In genomic region chr17:56279481-56280155, GRCm38 (mm10) we compare ENCODE assay signal across 14 mouse cellular contexts. TPM values are rescaled to one million over a fixed set of nuclear protein-coding genes. Genes with fewer than 3 reads are reported as not detected.
DNase-seq lines count a peak whose midpoint lies in the region; ATAC-seq lines count a peak whose summit lies in the region.
"Had no signal": no experiment of that assay in that cellular context is flagged by ENCODE, and none has a peak within 500 bp of the region (broad histone marks: within the 10 kb centered on the region; RNA-seq: fewer than 3 reads in every experiment).

No protein-coding gene starts in this region.

- ATAC-seq in limb, embryonic 15.5 days (ENCODE audit: insufficient number of reproducible peaks, low FRiP score, low TSS enrichment, low read depth) = no peak
- ATAC-seq: inflammation-experienced regulatory T-cells, adult 6 months had no signal

- no peaks in the 10 kb centered on the region for H3K9me3 ChIP-seq in limb, embryonic 15.5 days
- H3K9me3 ChIP-seq in limb, embryonic 10.5 days (replicated peaks) = no peaks in the 10 kb centered on the region

- peaks cover 29% of the 10 kb centered on the region for H3K4me1 ChIP-seq in limb, embryonic 15.5 days
- H3K4me1 ChIP-seq in limb, embryonic 10.5 days = peaks cover 32% of the 10 kb centered on the region

- no peak overlapping the region for H3K9ac ChIP-seq in limb, embryonic 15.5 days

- H3K4me3 ChIP-seq in limb, embryonic 15.5 days = no peak overlapping the region
- no peak overlapping the region for H3K4me3 ChIP-seq in limb, embryonic 10.5 days

- no peak overlapping the region for H3K4me2 ChIP-seq in limb, embryonic 15.5 days

- intact Hi-C loops in heart, postnatal 36 days (cut with DNase I) = no loop called here

- peak; percentile 69 for DNase-seq in adrenal gland, adult 2 months
- DNase-seq in adrenal gland, postnatal 4 days (ENCODE audit: low spot score in 2 of 2) = no peak
- DNase-seq in limb, embryonic 10.5 days (ENCODE audit: low spot score) = no peak
- peak; percentile 52 to 64 for DNase-seq in heart, postnatal 36 days
- DNase-seq in skeletal muscle tissue, adult 2 months (ENCODE audit: low read depth, low spot score) = peak; percentile 66
- no peak for DNase-seq in lung, postnatal 36 days
- no peak for DNase-seq in layer of hippocampus, adult 11-12 months (ENCODE audit: low spot score)
- DNase-seq: cerebellum, postnatal 10 days; thymus, postnatal 14 days had no signal

- no peaks in the 10 kb centered on the region for H3K27me3 ChIP-seq in limb, embryonic 15.5 days
- H3K27me3 ChIP-seq in limb, embryonic 10.5 days (ENCODE audit: low read depth, poor library complexity, severe bottlenecking) = no peaks in the 10 kb centered on the region

- peaks cover 59% of the 10 kb centered on the region for H3K36me3 ChIP-seq in limb, embryonic 15.5 days
- H3K36me3 ChIP-seq in limb, embryonic 10.5 days = peaks cover 56% of the 10 kb centered on the region

- peak overlapping the region; percentile 55 for H3K27ac ChIP-seq in limb, embryonic 15.5 days
- H3K27ac ChIP-seq in limb, embryonic 10.5 days = no peak overlapping the region
- H3K27ac ChIP-seq: macrophage had no signal

- 76% methylated on average over 12 of the region's 12 CpGs for WGBS in limb, embryonic 15.5 days
- 91% methylated on average over 12 of the region's 12 CpGs for WGBS in limb, embryonic 10.5 days

RNA-seq across cellular contexts. Expression of gene Ticam1, which starts 3.0 kb away (rescaled TPM):
- total RNA-seq in adrenal gland, adult 2 months (2021) = 10 to 100 TPM; 22.7 to 29.4 TPM
- polyA plus RNA-seq in adrenal gland, adult 2 months (2012; rRNA removed) = 39.7 and 50.2 TPM in 2 replicates
- total RNA-seq in adrenal gland, postnatal 4 days (2021) = 10 to 100 TPM; 21.0 to 22.2 TPM
- polyA plus RNA-seq in limb, embryonic 15.5 days (2015; fragmentation: Nextera tagmentation; extraction: Ambion mirVana) = 7.1 and 8.6 TPM in 2 replicates
- 3.0 TPM in 2 replicates for polyA plus RNA-seq in limb, embryonic 10.5 days (2016; fragmentation: Nextera tagmentation; extraction: Ambion mirVana)
- 1 to 10 TPM; 8.7 to 8.8 TPM for total RNA-seq in heart, postnatal 36 days (2021)

RNA-seq across cellular contexts. Expression of gene Plin3, which starts 13.1 kb away (rescaled TPM):
- 100 to 1,000 TPM in 1 of 2 experiments, 10 to 100 TPM in 1; 65.9 to 101 TPM for total RNA-seq in adrenal gland, adult 2 months (2021)
- 43.9 and 51.8 TPM in 2 replicates for polyA plus RNA-seq in adrenal gland, adult 2 months (2012; rRNA removed)
- total RNA-seq in adrenal gland, postnatal 4 days (2021) = 10 to 100 TPM; 83.2 to 87.5 TPM
- 94.2 and 114 TPM in 2 replicates for polyA plus RNA-seq in limb, embryonic 15.5 days (2015; fragmentation: Nextera tagmentation; extraction: Ambion mirVana)
- 78.2 and 89.7 TPM in 2 replicates for polyA plus RNA-seq in limb, embryonic 10.5 days (2016; fragmentation: Nextera tagmentation; extraction: Ambion mirVana)
- total RNA-seq in heart, postnatal 36 days (2021) = 100 to 1,000 TPM; 183 to 206 TPM

RNA-seq across cellular contexts. Expression of gene Arrdc5, which starts 20.5 kb away (rescaled TPM):
- total RNA-seq in adrenal gland, adult 2 months (2021) = not detected
- polyA plus RNA-seq in adrenal gland, adult 2 months (2012; rRNA removed) = not detected in 2 replicates
- not detected for total RNA-seq in adrenal gland, postnatal 4 days (2021)
- not detected in 2 replicates for polyA plus RNA-seq in limb, embryonic 15.5 days (2015; fragmentation: Nextera tagmentation; extraction: Ambion mirVana)
- not detected in 2 replicates for polyA plus RNA-seq in limb, embryonic 10.5 days (2016; fragmentation: Nextera tagmentation; extraction: Ambion mirVana)
- not detected for total RNA-seq in heart, postnatal 36 days (2021)
- total RNA-seq: monocyte, adult 5-6 weeks had no signal
- polyA plus RNA-seq: inflammation-experienced regulatory T-cells, adult 6 months; limb, embryonic 11.5 days; macrophage had no signal

RNA-seq across cellular contexts. Expression of gene Fem1a, which starts 23.0 kb away (rescaled TPM):
- total RNA-seq in adrenal gland, adult 2 months (2021) = 10 to 100 TPM; 27.0 to 32.4 TPM
- 44.6 and 46.9 TPM in 2 replicates for polyA plus RNA-seq in adrenal gland, adult 2 months (2012; rRNA removed)
- total RNA-seq in adrenal gland, postnatal 4 days (2021) = 10 to 100 TPM; 30.5 to 33.5 TPM
- 14.9 and 19.7 TPM in 2 replicates for polyA plus RNA-seq in limb, embryonic 15.5 days (2015; fragmentation: Nextera tagmentation; extraction: Ambion mirVana)
- 12.2 and 14.6 TPM in 2 replicates for polyA plus RNA-seq in limb, embryonic 10.5 days (2016; fragmentation: Nextera tagmentation; extraction: Ambion mirVana)
- 100 to 1,000 TPM; 106 to 111 TPM for total RNA-seq in heart, postnatal 36 days (2021)

RNA-seq across cellular contexts. Expression of gene Uhrf1, which starts 23.5 kb away (rescaled TPM):
- 1 to 10 TPM; 3.1 to 3.5 TPM for total RNA-seq in adrenal gland, adult 2 months (2021)
- polyA plus RNA-seq in adrenal gland, adult 2 months (2012; rRNA removed) = 2.7 and 3.0 TPM in 2 replicates
- total RNA-seq in adrenal gland, postnatal 4 days (2021) = 10 to 100 TPM; 49.3 to 61.2 TPM
- polyA plus RNA-seq in limb, embryonic 15.5 days (2015; fragmentation: Nextera tagmentation; extraction: Ambion mirVana) = 107 and 108 TPM in 2 replicates
- 316 and 336 TPM in 2 replicates for polyA plus RNA-seq in limb, embryonic 10.5 days (2016; fragmentation: Nextera tagmentation; extraction: Ambion mirVana)
- total RNA-seq in heart, postnatal 36 days (2021) = 1 to 10 TPM; 2.8 to 3.3 TPM

Comparison
In these comparisons a context has a peak if more than half of its experiments do, and no peak if none do; other contexts are left out.
1. DNase-seq: peak in adrenal gland, adult 2 months (single experiment), heart, postnatal 36 days (2 of 2) and skeletal muscle tissue, adult 2 months (single experiment); none in adrenal gland, postnatal 4 days (0 of 2), limb, embryonic 10.5 days (single experiment), lung, postnatal 36 days (single experiment) and layer of hippocampus, adult 11-12 months (single experiment).